28 mouse cellular contexts compared by ENCODE assay signal in the genomic region with DNA sequence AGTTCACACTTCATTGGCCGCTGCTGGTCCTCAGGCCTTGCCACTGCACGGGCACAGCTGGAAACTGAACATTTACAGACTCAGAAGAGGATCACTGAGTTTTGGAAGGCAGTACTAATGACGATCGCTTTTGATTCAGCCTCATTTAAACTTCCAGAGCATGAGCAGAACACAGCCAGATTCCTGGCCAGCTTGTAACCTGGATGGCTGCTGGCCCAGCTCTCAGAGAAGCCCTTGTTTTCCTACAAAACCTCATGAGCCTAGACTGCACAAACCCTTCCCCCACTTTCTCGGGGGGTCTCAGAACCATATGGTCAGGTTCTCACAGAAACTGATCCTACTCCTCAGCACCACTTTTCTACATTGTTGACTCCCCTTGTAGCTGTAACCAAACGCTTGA.
A peak's percentile ranks its signal among the peaks of the same experiment; 100 is the strongest.
DNase-seq lines count a peak whose midpoint lies in the region; ATAC-seq and TF ChIP-seq lines count a peak whose summit lies in the region.
"Had no signal": no experiment of that assay in that cellular context is flagged by ENCODE, and none has a peak within 500 bp of the region (broad histone marks: within the 10 kb centered on the region; RNA-seq: fewer than 3 reads in every experiment).

No protein-coding gene starts in this region.

- TF ChIP-seq CTCF in heart, adult 2 months (IDR thresholded peaks at IDR 0.05): no peak
- TF ChIP-seq CTCF in hindbrain, postnatal 0 days (IDR thresholded peaks at IDR 0.05; ENCODE audit: low read depth): no peak

- 71% methylated on average over 6 of the region's 6 CpGs for WGBS in heart, adult 2 months
- WGBS in hindbrain, postnatal 0 days: 42% methylated on average over 6 of the region's 6 CpGs
- WGBS in hindbrain, embryonic 10.5 days: 66% methylated on average over 6 of the region's 6 CpGs

- intact Hi-C loops in heart, adult 2 months (cut with DNase I): no loop called here

- H3K4me1 ChIP-seq in heart, adult 2 months (ENCODE audit: control insufficient read depth, insufficient read depth, low read length): no peaks in the 10 kb centered on the region
- H3K4me1 ChIP-seq in hindbrain, postnatal 0 days (ENCODE audit: insufficient read depth, low read length): no peaks in the 10 kb centered on the region
- H3K4me1 ChIP-seq in hindbrain, embryonic 10.5 days (replicated peaks): no peaks in the 10 kb centered on the region
- H3K4me1 ChIP-seq: heart, embryonic 10.5 days; heart, embryonic 13.5 days; hindbrain, embryonic 13.5 days had no signal

- no peak overlapping the region for H3K4me2 ChIP-seq in hindbrain, postnatal 0 days (ENCODE audit: low read depth, low read length)
- H3K4me2 ChIP-seq: heart, embryonic 13.5 days; hindbrain, embryonic 13.5 days had no signal

- peak; percentile 28 to 35 for DNase-seq in cerebellum, postnatal 14 days
- DNase-seq in heart, adult 11 months: peak; percentile 46
- DNase-seq in heart, adult 2 months: no peak
- peak; percentile 52 for DNase-seq in hindbrain, postnatal 0 days (ENCODE audit: low spot score)
- DNase-seq in hindbrain, embryonic 10.5 days (ENCODE audit: low spot score): no peak
- peak; percentile 12 for DNase-seq in Muller cell, postnatal 12 days (ENCODE audit: inconsistent ontology term)
- DNase-seq in natural killer cell, adult 2 months (ENCODE audit: low spot score in 2 of 2): no peak
- DNase-seq: adrenal gland, adult 2 months; adrenal gland, postnatal 14 days; B cell, adult 2 months; cerebellum, adult 18-20 months; cerebellum, adult 9-10 months; gastrocnemius, adult 2 months; gastrocnemius, postnatal 14 days; heart, adult 18-20 months; heart, postnatal 14 days; heart, postnatal 4 days; kidney, adult 18-20 months; kidney, adult 9 months had no signal

- no peak for ATAC-seq in cerebellum, adult (ENCODE audit: insufficient number of reproducible peaks, low FRiP score, low TSS enrichment)
- ATAC-seq in hindbrain, postnatal 0 days: peak; percentile 15; the same call in 1 of the 2 replicates
- ATAC-seq: inflammation-experienced regulatory T-cells, adult 6 months; intestine, embryonic 16.5 days had no signal

- no peak overlapping the region for H3K27ac ChIP-seq in heart, adult 2 months
- no peak overlapping the region for H3K27ac ChIP-seq in hindbrain, postnatal 0 days
- H3K27ac ChIP-seq in hindbrain, embryonic 10.5 days: no peak overlapping the region
- H3K27ac ChIP-seq: forebrain, embryonic 10.5 days; gastrocnemius, adult 2 months; heart, embryonic 10.5 days; heart, embryonic 13.5 days; hindbrain, embryonic 13.5 days had no signal

- no peaks in the 10 kb centered on the region for H3K36me3 ChIP-seq in heart, adult 2 months (ENCODE audit: control insufficient read depth, insufficient read depth, low read length)
- no peaks in the 10 kb centered on the region for H3K36me3 ChIP-seq in hindbrain, postnatal 0 days (ENCODE audit: insufficient read depth, low read length)
- no peaks in the 10 kb centered on the region for H3K36me3 ChIP-seq in hindbrain, embryonic 10.5 days
- H3K36me3 ChIP-seq: forebrain, embryonic 10.5 days; G1E; heart, embryonic 10.5 days; heart, embryonic 13.5 days; hindbrain, embryonic 13.5 days had no signal

- H3K9ac ChIP-seq in heart, adult 2 months (ENCODE audit: low read depth, low read length): no peak overlapping the region
- no peak overlapping the region for H3K9ac ChIP-seq in hindbrain, postnatal 0 days (replicated peaks; ENCODE audit: low read length)
- H3K9ac ChIP-seq: heart, embryonic 13.5 days; hindbrain, embryonic 13.5 days had no signal

- H3K9me3 ChIP-seq in hindbrain, postnatal 0 days (ENCODE audit: low read length): no peaks in the 10 kb centered on the region
- H3K9me3 ChIP-seq in hindbrain, embryonic 10.5 days: no peaks in the 10 kb centered on the region
- H3K9me3 ChIP-seq: forebrain, embryonic 10.5 days; G1E; heart, embryonic 10.5 days; heart, embryonic 13.5 days; hindbrain, embryonic 13.5 days had no signal

- no peak overlapping the region for H3K4me3 ChIP-seq in heart, adult 2 months
- H3K4me3 ChIP-seq in hindbrain, postnatal 0 days (ENCODE audit: low read length): no peak overlapping the region
- no peak overlapping the region for H3K4me3 ChIP-seq in hindbrain, embryonic 10.5 days
- H3K4me3 ChIP-seq: forebrain, embryonic 10.5 days; gastrocnemius, adult 2 months; heart, embryonic 10.5 days; heart, embryonic 13.5 days; hindbrain, embryonic 13.5 days had no signal

- no peak for TF ChIP-seq POLR2A in heart, adult 2 months (IDR thresholded peaks at IDR 0.05; ENCODE audit: insufficient read depth, low read depth, low read length)

- no peaks in the 10 kb centered on the region for H3K79me2 ChIP-seq in heart, adult 2 months (replicated peaks; ENCODE audit: control insufficient read depth, insufficient read depth, low read length)

- no peak for TF ChIP-seq EP300 in heart, adult 2 months (IDR thresholded peaks at IDR 0.05; ENCODE audit: insufficient read depth, low read depth, low read length)

- no peaks in the 10 kb centered on the region for H3K27me3 ChIP-seq in heart, adult 2 months (ENCODE audit: control insufficient read depth, insufficient read depth, low read length)
- H3K27me3 ChIP-seq in hindbrain, postnatal 0 days (ENCODE audit: insufficient read depth, low read length): no peaks in the 10 kb centered on the region
- H3K27me3 ChIP-seq in hindbrain, embryonic 10.5 days (ENCODE audit: insufficient read depth, poor library complexity, severe bottlenecking): no peaks in the 10 kb centered on the region
- H3K27me3 ChIP-seq: CH12.LX; heart, embryonic 13.5 days; hindbrain, embryonic 13.5 days had no signal

Comparison
In these comparisons a context has a peak if more than half of its experiments do, and no peak if none do; other contexts are left out.
1. DNase-seq: peak in cerebellum, postnatal 14 days (2 of 2), heart, adult 11 months (single experiment), hindbrain, postnatal 0 days (single experiment) and Muller cell, postnatal 12 days (single experiment); none in heart, adult 2 months (0 of 2), hindbrain, embryonic 10.5 days (single experiment) and natural killer cell, adult 2 months (0 of 2).